Mouse (Mus musculus): ENCODE data around the gene Hsd17b2. TPM values are rescaled to one million over a fixed set of nuclear protein-coding genes. Genes with fewer than 3 reads are reported as not detected.

Hsd17b2 gene
- polyA plus RNA-seq, 1 experiment = 5.2 TPM

- WGBS = 55% methylated on average over 9 of the region's 9 CpGs
- no peak overlapping the region for H3K4me3 ChIP-seq (replicated peaks; ENCODE audit: extremely low read depth, low read depth, low read length)
- H3K4me1 ChIP-seq (ENCODE audit: control insufficient read depth, insufficient read depth, low read length) = no peaks in the 10 kb centered on the region
- TF ChIP-seq CTCF (IDR thresholded peaks at IDR 0.05; ENCODE audit: insufficient read depth, low read length) = no peak
- TF ChIP-seq POLR2A (IDR thresholded peaks at IDR 0.05; ENCODE audit: borderline replicate concordance, extremely low read depth, low read depth, low read length) = no peak
- DNase-seq = no peak
Measured at GRCm38 (mm10) chr8:117676460-117676859, 25.2 kb upstream of the Hsd17b2 start.

GRCm38 (mm10) chr8:117677011-117677410, 24.7 kb upstream of the Hsd17b2 start:
- no peak for TF ChIP-seq POLR2A (IDR thresholded peaks at IDR 0.05; ENCODE audit: borderline replicate concordance, extremely low read depth, low read depth, low read length)
- no peak for TF ChIP-seq CTCF (IDR thresholded peaks at IDR 0.05; ENCODE audit: insufficient read depth, low read length)
- WGBS = 39% methylated on average over 8 of the region's 8 CpGs
- Histone ChIP-seq H3K4me1 (ENCODE audit: control insufficient read depth, insufficient read depth, low read length) (no peaks in the 10 kb centered on the region), H3K4me3 (replicated peaks; ENCODE audit: extremely low read depth, low read depth, low read length) (no peak overlapping the region)
- no peak for DNase-seq

- WGBS = 77% methylated on average over 4 of the region's 4 CpGs
- TF ChIP-seq POLR2A (IDR thresholded peaks at IDR 0.05; ENCODE audit: borderline replicate concordance, extremely low read depth, low read depth, low read length) (no peak), CTCF (IDR thresholded peaks at IDR 0.05; ENCODE audit: insufficient read depth, low read length) (no peak)
- Histone ChIP-seq H3K4me3 (replicated peaks; ENCODE audit: extremely low read depth, low read depth, low read length) (no peak overlapping the region), H3K4me1 (ENCODE audit: control insufficient read depth, insufficient read depth, low read length) (no peaks in the 10 kb centered on the region)
- no peak for DNase-seq
Measured at GRCm38 (mm10) chr8:117678650-117679049, 23.1 kb upstream of the Hsd17b2 start.

GRCm38 (mm10) chr8:117683925-117684472, 17.7 kb upstream of the Hsd17b2 start:
- H3K4me1 ChIP-seq (ENCODE audit: control insufficient read depth, insufficient read depth, low read length) = no peaks in the 10 kb centered on the region
- H3K4me3 ChIP-seq (replicated peaks; ENCODE audit: extremely low read depth, low read depth, low read length) = no peak overlapping the region
- no peak for TF ChIP-seq CTCF (IDR thresholded peaks at IDR 0.05; ENCODE audit: insufficient read depth, low read length)
- no peak for TF ChIP-seq POLR2A (IDR thresholded peaks at IDR 0.05; ENCODE audit: borderline replicate concordance, extremely low read depth, low read depth, low read length)
- no peak for DNase-seq
- 58% methylated on average over 10 of the region's 10 CpGs for WGBS

GRCm38 (mm10) chr8:117684504-117684903, 17.2 kb upstream of the Hsd17b2 start:
- 39% methylated on average over 11 of the region's 11 CpGs for WGBS
- Histone ChIP-seq H3K4me3 (replicated peaks; ENCODE audit: extremely low read depth, low read depth, low read length) (no peak overlapping the region), H3K4me1 (ENCODE audit: control insufficient read depth, insufficient read depth, low read length) (no peaks in the 10 kb centered on the region)
- no peak for DNase-seq
- no peak for TF ChIP-seq CTCF (IDR thresholded peaks at IDR 0.05; ENCODE audit: insufficient read depth, low read length)
- no peak for TF ChIP-seq POLR2A (IDR thresholded peaks at IDR 0.05; ENCODE audit: borderline replicate concordance, extremely low read depth, low read depth, low read length)

- no peak for DNase-seq
- WGBS = 69% methylated on average over 7 of the region's 7 CpGs
- H3K4me3 ChIP-seq (replicated peaks; ENCODE audit: extremely low read depth, low read depth, low read length) = no peak overlapping the region
- TF ChIP-seq CTCF (IDR thresholded peaks at IDR 0.05; ENCODE audit: insufficient read depth, low read length) = no peak
- no peak for TF ChIP-seq POLR2A (IDR thresholded peaks at IDR 0.05; ENCODE audit: borderline replicate concordance, extremely low read depth, low read depth, low read length)
- no peaks in the 10 kb centered on the region for H3K4me1 ChIP-seq (ENCODE audit: control insufficient read depth, insufficient read depth, low read length)
Measured at GRCm38 (mm10) chr8:117687890-117688289, 13.8 kb upstream of the Hsd17b2 start.

- WGBS = 67% methylated on average over 4 of the region's 4 CpGs
- no peak overlapping the region for H3K4me3 ChIP-seq (replicated peaks; ENCODE audit: extremely low read depth, low read depth, low read length)
- no peak for DNase-seq
- TF ChIP-seq POLR2A (IDR thresholded peaks at IDR 0.05; ENCODE audit: borderline replicate concordance, extremely low read depth, low read depth, low read length) = no peak
- TF ChIP-seq CTCF (IDR thresholded peaks at IDR 0.05; ENCODE audit: insufficient read depth, low read length) = no peak
- H3K4me1 ChIP-seq (ENCODE audit: control insufficient read depth, insufficient read depth, low read length) = no peaks in the 10 kb centered on the region
Measured at GRCm38 (mm10) chr8:117692131-117692530, 9.6 kb upstream of the Hsd17b2 start.

- no peak for TF ChIP-seq CTCF (IDR thresholded peaks at IDR 0.05; ENCODE audit: insufficient read depth, low read length)
- no peak for TF ChIP-seq POLR2A (IDR thresholded peaks at IDR 0.05; ENCODE audit: borderline replicate concordance, extremely low read depth, low read depth, low read length)
- no peak overlapping the region for H3K4me3 ChIP-seq (replicated peaks; ENCODE audit: extremely low read depth, low read depth, low read length)
- 92% methylated on average over 1 of the region's 1 CpGs for WGBS
- no peak for DNase-seq
- no peaks in the 10 kb centered on the region for H3K4me1 ChIP-seq (ENCODE audit: control insufficient read depth, insufficient read depth, low read length)
Measured at GRCm38 (mm10) chr8:117695636-117696035, 6.1 kb upstream of the Hsd17b2 start.

- DNase-seq = peak; percentile 32
- Histone ChIP-seq H3K4me1 (ENCODE audit: control insufficient read depth, insufficient read depth, low read length) (no peaks in the 10 kb centered on the region), H3K4me3 (replicated peaks; ENCODE audit: extremely low read depth, low read depth, low read length) (no peak overlapping the region)
- 34% methylated on average over 5 of the region's 5 CpGs for WGBS
- TF ChIP-seq CTCF (IDR thresholded peaks at IDR 0.05; ENCODE audit: insufficient read depth, low read length) (peak; percentile 67), POLR2A (IDR thresholded peaks at IDR 0.05; ENCODE audit: borderline replicate concordance, extremely low read depth, low read depth, low read length) (no peak)
Measured at GRCm38 (mm10) chr8:117697248-117697647, 4.5 kb upstream of the Hsd17b2 start.

GRCm38 (mm10) chr8:117700699-117701098, 1.0 kb upstream of the Hsd17b2 start:
- TF ChIP-seq CTCF (IDR thresholded peaks at IDR 0.05; ENCODE audit: insufficient read depth, low read length) (no peak), POLR2A (IDR thresholded peaks at IDR 0.05; ENCODE audit: borderline replicate concordance, extremely low read depth, low read depth, low read length) (no peak)
- Histone ChIP-seq H3K4me3 (replicated peaks; ENCODE audit: extremely low read depth, low read depth, low read length) (no peak overlapping the region), H3K4me1 (ENCODE audit: control insufficient read depth, insufficient read depth, low read length) (no peaks in the 10 kb centered on the region)
- 71% methylated on average over 8 of the region's 8 CpGs for WGBS
- DNase-seq = no peak
